Mouse (Mus musculus): ENCODE measurements around the gene Grn.

Gene Grn

DNA sequence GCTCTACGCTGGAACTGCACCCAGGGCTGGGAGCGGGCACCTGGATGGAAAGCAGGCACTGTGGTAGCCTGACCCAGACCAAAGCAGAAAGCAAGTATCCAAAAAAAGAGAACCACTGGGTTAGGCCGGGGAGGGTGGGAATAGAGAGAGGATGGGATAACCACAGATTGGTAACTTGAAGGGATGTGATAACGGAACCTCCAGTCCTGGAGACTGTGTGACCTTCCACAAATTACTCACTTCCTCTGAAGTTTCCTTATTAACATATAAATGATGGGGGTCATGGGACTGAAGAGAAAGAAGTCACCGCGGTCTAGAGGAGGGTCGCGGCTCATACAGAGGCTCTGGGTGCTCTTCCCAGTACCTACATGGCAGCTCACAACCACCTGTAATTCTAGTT lies 10.1 kb downstream of the Grn start:
- no peak for DNase-seq (ENCODE audit: extremely low read depth, low read depth)

DNA sequence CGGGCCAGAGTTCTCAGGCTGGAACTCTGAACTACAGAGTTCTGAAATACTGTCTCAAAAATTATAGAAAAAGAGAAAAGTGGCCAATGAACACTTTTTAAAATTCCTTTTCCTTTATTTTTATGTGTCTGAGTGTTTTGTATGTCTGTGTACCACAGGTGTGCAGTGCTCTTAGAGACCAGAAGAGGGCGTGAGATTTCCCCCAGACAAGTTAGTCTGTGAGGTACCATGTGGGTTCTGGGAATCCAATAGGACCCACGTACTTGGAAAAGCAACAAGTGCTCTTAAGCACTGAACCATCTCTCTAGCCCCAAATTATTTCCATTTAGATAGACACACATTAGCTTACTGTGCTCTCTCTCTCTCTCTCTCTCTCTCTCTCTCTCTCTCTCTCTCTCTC lies 11.3 kb downstream of the Grn start:
- no peak for DNase-seq (ENCODE audit: extremely low read depth, low read depth)

DNA sequence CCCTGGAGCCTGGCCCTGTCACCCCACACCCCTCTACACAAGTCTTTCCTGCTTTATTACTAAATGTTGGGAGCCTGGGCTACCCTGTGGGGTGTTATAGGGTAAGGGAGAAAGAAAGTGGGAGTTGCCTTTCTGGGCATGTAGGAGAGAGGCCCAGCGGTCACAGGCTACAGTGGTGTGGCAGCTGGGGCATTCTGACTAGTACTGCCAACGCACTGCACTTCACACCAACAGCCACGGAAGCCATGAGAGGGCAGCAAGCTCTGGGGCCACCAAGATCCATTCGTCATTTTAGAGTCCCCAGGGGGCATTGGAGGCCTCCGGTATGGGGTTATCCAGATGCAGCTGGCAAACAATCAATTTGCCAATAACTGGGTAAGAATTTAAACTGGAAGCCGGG lies 12.0 kb downstream of the Grn start:
- DNase-seq (ENCODE audit: extremely low read depth, low read depth), result no peak

DNA sequence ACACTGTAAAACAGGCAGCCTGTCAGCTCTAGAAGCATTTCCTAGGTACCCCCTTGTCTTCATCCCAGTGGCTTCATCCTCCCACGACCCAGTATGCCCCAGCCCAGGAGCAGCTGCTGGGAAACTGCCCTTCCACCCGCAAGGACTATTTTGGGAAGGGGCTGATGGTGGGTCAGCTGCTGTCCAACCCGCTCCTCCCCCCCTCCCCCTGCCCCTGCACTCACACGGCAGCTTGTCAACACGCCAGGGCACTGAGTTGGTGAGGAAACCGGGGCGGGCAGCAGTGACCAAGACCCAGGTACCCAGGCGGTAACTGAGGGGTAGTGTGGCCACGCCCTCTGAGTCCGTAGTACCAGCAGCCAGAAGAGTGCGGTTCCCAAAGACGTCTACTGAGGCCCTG lies 13.6 kb downstream of the Grn start:
- no peak for DNase-seq (ENCODE audit: extremely low read depth, low read depth)

DNA sequence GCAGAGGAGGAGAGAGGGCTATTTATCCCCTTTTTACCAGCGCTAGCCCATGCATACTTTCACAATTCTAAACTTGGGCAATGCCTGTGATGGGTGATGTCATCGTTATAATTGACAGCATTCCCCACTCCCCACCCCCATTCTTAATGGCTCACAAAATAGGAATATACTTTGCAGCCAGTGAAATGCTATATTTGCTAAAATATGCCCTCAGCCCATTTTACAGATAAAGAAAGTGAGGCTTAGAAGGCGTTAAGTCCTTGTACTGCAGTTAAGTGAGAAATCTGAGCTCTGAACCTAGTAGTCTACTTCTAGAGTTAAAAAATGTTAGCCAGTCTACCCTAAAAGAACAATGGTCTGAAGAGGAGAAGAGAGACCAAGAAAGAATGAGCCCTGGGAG lies 14.2 kb downstream of the Grn start:
- no peak for DNase-seq (ENCODE audit: extremely low read depth, low read depth)

DNA sequence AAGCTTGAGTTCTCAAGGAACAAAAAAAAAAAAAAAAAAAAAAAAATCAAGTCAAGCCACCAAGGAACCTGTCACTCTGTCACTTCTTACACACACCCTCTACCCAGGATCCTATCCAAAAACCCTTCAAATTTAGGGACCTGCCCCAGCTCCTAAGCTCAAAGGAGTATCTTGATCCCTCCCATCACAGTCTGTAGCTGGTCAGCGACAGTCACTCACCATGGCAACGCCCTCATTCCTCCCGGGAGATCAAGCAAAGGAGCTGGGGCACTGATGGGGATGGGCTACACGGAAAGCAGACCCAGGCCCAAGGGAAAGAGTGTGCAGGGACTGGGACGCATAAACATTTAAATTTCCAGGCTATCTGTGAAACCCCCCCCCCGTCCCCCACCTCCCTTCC lies 14.7 kb downstream of the Grn start:
- no peak for DNase-seq (ENCODE audit: extremely low read depth, low read depth)

DNA sequence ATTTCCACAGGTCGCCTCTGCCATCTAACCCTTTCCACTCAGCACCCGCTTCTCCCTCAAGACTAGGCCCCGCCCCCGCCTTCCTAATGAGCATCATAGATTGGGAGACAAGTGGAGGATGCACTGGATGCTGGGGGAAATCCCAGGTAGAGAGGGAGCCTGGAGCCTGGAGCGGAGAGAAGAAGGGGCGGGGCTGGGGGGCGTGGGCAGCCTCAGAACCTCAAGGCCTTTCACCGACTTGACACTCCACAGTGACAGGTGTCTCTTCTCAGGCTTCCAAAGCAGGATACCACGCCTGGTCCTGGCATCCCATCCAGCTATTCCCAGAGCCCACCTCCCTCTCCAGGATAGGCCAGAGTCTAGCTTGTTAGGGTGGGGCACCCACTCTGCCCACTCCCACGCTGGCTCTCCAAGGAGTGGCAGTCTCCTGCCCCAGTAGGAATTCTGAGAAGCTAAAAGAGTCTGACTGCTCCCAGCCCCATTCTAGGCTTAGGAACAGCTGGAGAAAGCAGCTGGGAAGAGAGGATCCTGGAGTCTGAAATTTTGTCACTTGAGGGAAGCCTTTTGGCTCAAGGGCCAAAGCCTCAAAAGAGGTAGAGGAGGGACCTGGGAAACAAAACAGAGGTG lies 15.3 kb downstream of the Grn start:
- DNase-seq (ENCODE audit: extremely low read depth, low read depth), result no peak

DNA sequence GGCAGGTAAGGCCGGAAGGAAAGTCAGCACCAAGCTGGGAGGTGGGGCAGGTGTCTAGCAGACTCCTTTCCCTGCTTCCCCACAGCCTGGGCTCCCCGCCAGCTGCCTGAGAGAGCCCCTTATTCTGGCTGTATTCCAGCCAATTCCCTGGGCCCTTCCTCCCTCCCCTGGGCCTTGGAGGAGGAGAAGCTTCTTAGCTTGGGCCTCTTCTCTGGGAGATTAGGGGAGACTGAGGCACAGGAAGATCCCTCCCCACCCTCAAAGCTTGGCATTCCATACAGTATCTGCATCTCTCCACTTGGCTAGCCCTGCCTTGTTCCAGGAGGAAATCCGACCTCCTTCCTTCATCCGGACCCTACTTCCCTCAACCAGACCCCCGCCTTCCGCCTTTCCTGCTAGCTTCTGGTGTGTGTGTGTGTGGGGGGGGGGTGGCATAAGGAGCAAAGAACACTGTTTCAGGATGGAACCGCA lies 15.8 kb downstream of the Grn start:
- DNase-seq (ENCODE audit: extremely low read depth, low read depth), result no peak

DNA sequence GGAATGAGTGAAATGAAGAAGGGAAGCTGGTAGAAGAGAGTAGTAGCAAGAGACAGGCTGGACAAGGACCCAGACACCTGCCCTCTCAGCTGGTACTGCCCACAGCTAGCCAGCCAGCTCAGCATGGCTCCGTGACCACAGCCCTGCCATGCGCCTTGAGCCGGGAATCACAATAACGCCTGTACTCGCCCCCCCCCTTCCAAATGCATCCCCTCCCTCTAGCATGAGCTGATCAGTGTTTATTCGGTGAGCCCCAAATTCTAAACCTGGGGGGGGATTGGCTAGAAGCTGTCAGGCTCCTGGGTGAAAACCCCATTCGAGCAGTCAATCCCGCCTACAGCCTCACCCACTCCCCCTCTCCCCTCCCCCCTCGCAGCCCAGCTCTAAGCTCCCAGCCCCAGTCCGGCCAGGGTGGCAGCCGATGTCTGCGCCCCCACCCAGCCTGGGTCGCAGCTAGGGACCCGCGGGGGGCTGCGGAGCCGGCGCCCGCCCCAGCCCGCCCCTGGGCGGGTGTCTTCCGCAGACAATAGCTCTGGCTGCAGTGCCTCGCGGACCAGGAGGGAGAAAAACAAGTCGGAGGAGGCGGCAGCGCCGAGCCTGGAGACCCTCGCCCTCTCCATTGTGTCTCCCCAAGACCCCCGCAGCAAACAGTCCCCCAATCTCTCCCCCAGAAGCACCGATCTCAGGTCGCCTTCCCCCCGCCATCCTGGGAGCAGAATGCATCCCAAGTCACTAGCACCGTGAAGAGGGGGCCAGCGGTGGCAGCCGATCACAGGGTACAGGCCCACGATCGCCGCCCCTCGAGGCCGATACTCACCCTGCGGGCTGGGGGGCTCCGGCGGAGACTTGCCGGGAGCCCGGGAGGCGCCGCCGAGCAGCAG lies 16.7 kb downstream of the Grn start:
- no peak for DNase-seq (ENCODE audit: extremely low read depth, low read depth)

DNA sequence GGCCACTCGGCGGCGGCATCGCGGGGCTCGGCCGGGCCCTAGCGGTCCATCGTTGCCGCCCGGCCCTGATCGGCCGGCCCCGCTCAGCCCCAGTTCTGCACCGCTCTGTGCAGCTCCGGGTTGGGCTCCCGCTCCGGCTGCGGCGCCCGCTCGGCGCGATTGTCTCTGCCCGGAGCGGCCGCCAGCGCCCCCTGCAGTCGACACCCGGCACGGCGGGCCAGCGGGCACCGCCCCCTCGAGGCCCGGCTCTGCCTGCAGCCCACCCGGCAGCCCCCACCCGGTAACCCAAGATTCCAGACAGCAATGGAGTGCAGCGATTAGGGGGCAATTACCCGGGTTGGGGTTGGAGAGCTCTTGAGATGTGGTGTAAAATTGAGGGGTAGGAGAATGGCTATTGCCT lies 17.4 kb downstream of the Grn start, which contains the start of gene Fam171a2:
TSS of gene Fam171a2 (minus strand) at position 186 of the 400 bp plus-strand sequence.
- no peak for DNase-seq (ENCODE audit: extremely low read depth, low read depth)

DNA sequence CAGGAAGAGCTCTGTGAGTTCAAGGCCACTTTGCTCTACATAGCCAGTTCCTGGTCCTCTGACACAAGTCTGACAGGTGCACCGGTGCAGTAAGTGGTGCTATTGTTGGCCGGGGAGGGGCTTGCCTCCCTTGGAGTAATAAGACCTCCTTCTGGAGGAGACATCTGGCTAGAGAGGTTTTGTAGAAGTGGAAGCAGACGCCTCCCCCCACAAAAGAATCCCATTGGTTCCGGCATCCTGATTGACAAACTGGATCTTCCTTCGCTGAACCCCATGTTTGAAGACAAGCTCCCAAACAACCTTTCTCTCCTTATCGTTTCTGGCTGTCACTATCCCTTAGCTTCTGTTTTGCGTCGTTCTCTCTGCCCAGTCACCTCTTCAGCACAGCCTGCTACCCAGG lies 18.2 kb downstream of the Grn start:
- DNase-seq (ENCODE audit: extremely low read depth, low read depth), result no peak

DNA sequence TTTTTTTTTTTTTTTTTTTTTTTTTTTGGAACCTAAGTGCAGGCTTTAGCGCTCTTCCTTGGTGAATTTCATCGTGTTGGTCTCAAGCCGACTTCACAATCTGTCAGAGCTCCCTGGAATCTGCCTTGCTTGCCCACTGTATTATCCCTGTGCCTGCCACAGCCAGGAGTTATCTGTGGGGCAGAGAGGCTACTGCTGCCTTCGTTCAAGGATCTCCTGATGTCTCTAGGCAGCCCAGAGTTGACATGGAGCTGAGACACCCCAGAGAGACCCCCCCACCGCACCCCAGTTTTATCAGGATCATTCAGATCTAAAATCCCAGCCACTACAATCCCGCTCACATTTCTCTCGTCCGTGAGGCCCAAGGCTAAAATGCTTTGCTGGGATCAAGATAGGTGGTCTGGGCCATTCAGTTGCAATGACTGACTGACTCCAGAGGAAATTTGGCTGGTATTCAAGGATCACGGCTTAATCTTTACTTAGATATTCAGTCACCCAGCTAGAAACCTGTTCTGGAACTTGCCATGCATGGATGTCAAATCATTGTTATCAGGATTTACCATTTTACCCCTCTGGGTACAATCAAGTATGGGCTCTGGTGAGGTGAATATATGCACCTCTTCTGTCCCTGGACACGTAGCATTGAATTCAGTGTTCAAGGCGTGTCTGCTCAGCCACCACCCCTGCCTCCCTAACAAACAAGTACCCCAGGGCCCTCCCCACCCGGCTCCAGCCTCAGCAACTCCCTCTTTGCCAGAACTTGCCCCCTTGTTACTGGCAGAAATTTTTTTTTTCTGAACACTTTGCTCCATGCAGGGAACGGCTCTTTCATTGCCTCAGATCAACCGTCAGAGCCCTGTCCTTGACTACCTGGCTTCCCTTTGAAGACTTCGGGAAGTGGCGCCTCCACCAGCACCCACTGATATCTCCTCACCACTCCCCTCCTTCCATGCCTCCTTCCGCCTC lies 19.2 kb downstream of the Grn start:
- DNase-seq (ENCODE audit: extremely low read depth, low read depth), result no peak

DNA sequence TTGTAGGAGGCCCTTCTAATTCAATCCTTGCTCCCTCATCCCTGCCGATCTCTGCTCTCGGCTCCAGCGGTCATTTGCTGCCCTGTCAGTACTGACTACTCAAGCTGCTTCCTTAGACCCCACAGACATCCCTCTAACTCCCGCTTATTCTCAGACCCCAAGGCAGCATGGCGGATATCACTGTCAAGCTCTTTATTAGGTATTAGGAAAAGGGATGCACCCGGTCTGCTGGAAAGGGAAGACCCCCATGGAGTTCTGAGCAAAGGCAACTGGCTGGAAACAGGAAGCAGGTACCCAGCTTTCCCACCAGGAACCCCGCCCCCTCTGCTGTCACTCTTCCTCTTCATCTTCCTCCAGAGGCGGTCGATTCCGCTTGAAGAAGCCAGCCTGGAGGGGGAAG lies 23.0 kb downstream of the Grn start:
- DNase-seq (ENCODE audit: extremely low read depth, low read depth), result no peak

DNA sequence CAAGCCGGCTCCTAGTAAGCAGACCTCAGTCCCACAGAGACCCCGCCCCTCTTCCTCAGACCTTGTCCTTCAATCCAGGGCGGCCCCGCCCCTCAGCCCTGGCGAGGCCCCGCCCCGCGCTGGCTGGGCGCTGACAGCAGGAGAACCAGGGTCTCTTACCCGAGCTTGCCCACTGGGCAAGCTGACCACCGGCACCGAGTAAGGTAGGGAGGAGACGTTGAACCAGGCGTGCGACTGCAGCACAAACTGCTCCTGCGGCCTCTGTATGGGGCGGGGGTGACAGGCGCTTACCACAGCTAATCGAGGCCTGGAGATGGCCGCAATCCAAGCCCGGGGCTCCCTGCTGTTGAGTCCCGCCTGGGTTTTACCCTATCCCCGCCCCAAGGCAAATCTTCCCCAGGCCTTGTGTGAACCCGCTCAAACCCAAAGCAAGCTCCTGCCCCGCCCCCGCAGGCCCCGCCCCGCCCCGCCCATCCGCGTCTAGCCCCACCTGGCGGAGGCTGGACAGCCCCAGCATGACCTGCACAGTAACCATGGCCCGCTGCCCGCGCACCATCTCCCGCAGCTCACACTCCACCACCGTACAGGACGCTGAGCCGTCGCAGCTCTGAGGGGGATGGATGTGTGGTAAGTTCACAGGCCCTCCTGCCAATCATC lies 25.8 kb downstream of the Grn start:
- no peak for DNase-seq (ENCODE audit: extremely low read depth, low read depth)

DNA sequence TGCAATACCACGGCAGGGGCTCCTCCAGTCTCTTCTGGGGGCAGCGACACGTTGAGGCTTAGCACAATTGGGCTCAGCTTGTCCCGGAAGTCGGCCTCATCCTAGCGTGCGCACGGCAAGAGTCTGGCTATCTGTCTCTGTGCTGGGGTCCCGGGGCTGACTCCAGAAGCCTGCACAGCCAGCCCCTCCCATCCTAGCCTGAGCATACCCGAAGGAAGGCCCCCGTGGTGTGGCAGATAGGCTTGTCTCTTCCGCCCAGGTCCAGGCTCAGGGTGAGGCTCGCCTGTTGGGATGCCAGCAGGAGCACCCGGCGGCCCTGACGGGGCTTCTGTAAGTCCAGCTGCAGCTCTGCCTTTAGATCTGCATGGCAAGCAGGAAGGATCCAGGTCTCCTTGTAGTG lies 30.4 kb downstream of the Grn start:
- DNase-seq (ENCODE audit: extremely low read depth, low read depth), result no peak

DNA sequence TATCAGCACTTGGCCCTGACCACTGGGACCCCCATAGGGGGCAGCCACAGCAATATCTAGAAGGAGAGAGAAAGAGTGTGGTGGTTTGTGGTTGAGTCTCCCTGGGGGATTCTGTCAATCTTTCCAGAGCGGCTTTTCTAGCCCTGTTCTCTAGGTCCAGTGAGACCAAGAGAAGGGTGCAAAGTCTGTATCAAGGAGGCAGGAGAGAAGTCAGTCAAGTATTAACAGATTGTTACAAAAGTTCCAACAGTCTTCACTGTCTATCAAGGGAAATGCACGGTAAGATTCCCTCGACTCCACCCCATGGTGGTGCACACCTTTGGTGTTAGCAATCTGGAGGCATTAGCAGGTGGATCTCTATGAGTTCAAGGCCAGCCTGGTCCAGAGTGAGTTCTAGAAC lies 31.6 kb downstream of the Grn start:
- no peak for DNase-seq (ENCODE audit: extremely low read depth, low read depth)

DNA sequence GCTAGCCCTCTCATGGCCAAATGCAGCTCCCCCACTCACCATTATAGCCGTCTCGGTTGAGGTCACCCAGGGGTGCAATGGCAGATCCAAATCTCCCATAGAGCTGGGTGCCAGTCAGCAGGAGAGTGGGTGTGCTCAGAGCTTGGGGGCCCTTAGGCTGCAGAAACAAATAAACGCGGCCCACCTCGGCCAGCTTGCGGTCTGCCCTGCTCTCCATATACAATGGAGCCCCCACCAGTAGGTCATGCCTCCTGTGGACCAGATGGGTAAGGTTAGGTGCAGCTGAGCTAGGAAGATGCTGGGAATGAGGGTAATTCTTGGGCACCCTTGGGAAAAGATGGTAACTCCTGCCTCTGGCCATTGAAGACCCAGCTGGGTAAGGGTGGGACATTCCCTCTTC lies 34.8 kb downstream of the Grn start:
- no peak for DNase-seq (ENCODE audit: extremely low read depth, low read depth)

DNA sequence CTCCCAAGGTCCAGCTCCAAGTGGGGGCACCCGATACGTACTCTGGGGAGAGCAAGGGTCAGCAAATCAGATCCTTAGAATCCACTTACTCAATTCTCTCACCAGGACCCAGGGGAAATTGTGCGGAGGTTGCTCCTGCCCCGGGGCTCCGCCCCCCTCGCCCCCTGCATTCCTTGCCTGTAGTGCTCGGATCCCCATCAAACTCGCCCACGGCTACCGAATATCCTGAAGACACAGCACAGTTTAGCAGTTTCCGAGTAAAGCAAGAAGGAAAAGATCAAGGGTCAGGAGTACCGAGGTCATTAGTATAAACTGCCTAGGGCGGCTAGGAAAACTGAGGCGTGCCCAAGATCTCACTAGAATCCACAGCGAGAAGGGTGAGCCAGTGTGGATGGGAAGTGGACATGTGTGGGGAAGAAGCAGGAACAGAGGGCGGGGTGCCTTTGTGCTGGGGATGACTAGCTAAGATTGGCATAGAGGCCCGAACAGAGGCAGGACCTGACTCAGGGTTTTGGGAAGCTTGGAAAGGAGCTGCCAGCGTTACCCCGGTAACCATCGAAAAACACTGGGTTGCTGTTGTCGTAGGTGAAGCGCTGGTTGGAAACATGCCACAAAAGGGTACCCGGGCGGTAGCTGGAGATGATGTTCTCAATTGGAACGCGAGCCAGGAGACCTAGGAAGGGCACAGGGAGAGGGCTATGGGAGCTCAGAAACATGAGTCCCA lies 35.8 kb downstream of the Grn start:
- DNase-seq (ENCODE audit: extremely low read depth, low read depth), result no peak

DNA sequence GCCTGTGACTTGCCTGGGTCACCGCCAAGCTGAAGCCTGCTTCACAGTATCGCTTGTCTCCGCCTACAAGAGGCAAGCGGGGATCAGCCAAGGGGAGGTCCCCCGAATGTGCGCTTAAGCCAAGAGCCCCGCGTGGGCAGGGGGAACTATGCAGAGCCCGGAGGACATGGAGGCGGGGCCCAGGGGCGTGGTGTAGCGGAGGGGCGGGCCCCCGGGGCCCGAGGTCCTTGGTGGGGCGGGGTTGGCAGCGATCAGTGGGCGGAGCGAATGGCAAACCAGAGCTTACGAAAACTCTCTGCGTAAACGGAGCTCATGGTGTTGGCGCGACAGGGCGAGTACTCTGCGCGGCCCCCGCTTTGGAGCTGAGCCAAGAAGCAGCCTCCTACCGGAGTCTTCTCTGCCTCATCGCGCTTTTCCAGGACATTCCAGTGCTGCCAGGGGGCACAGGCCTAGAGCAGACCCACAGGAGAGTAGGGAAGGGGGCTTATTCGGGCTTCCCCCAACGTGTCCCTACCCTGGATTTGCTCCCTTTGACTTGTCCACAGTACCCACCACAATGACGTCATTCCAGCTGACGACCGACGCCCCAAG lies 37.0 kb downstream of the Grn start:
- DNase-seq (ENCODE audit: extremely low read depth, low read depth), result peak; percentile 87

Measured in MEL-GATA-1-ER (cell line).